Mouse (Mus musculus) stomach, postnatal 0 days (tissue): Measurements from ENCODE around the gene Celsr2. TPM values are rescaled to one million over a fixed set of nuclear protein-coding genes. Genes with fewer than 3 reads are reported as not detected.

Source experiments
- ATAC-seq: fragments of 200-750 bp; cut with Nextera tagmentation; 2 replicates; pipeline ENCODE4 v1.8.0; 2017; ENCODE audit not compliant: low FRiP score, low TSS enrichment
- DNase-seq: peaks from one replicate; pipeline ENCODE4 v3.0.0-alpha.2; 2016; ENCODE audit warnings: low spot score
- H3K27ac ChIP-seq: fragments of 300-500 bp; sonication (generic); replicated peaks from 2 replicates; pipeline ENCODE4 v1.5.1; 2014; ENCODE audit warnings: mild to moderate bottlenecking, control low read depth
- H3K27me3 ChIP-seq: fragments of 300-500 bp; sonication (generic); 2 replicates; pipeline ENCODE4 v1.6.1; 2014; ENCODE audit warnings: low read length; ENCODE audit not compliant: control insufficient read depth, insufficient read depth
- H3K36me3 ChIP-seq: fragments of 300-500 bp; sonication (generic); 2 replicates; pipeline ENCODE4 v1.6.1; 2014; ENCODE audit warnings: low read length, mixed read lengths; ENCODE audit not compliant: control insufficient read depth, insufficient read depth
- H3K4me1 ChIP-seq: fragments of 300-500 bp; sonication (generic); replicated peaks from 2 replicates; pipeline ENCODE4 v1.6.1; 2014; ENCODE audit warnings: antibody characterized with exemption; ENCODE audit not compliant: control insufficient read depth, insufficient read depth
- H3K4me2 ChIP-seq: fragments of 300-500 bp; sonication (generic); replicated peaks from 2 replicates; pipeline ENCODE4 v1.6.1; 2014; ENCODE audit warnings: low read depth, mild to moderate bottlenecking, control low read depth, moderate library complexity
- H3K4me3 ChIP-seq: fragments of 300-500 bp; sonication (generic); 2 replicates; pipeline ENCODE4 v1.5.1; 2014; ENCODE audit warnings: low read depth, low read length, control low read depth
- H3K9ac ChIP-seq: fragments of 300-500 bp; sonication (generic); 2 replicates; pipeline ENCODE4 v1.6.1; 2014; ENCODE audit warnings: mild to moderate bottlenecking, low read length, control low read depth, mixed read lengths
- H3K9me3 ChIP-seq: fragments of 300-500 bp; sonication (generic); 2 replicates; pipeline ENCODE4 v1.6.1; 2016; ENCODE audit warnings: low read length; ENCODE audit not compliant: control insufficient read depth
- CTCF ChIP-seq: IDR thresholded peaks from 2 replicates; pipeline ENCODE4 v1.5.1; 2016; ENCODE audit warnings: antibody characterized with exemption, low read depth, mild to moderate bottlenecking, moderate library complexity
- EP300 ChIP-seq: optimal IDR thresholded peaks from 2 replicates; pipeline ENCODE3; 2016; ENCODE audit warnings: antibody characterized with exemption
- WGBS: fragments of 180-500 bp; shearing (Covaris S2); extraction: QIAGEN DNeasy Blood & Tissue Kit; methylation state at CpG from one replicate; pipeline ENCODE4 v1.1.7; 2014; 5-methylcytosine and 5-hydroxymethylcytosine counted together
- polyA plus RNA-seq: library from polyadenylated mRNA; unstranded; fragments of >200 nt; fragmentation: Nextera tagmentation; extraction: Ambion mirVana; gene quantifications from 2 replicates; pipeline ENCODE4 v1.2.1, GENCODE M21; 2015

Gene Celsr2
- polyA plus RNA-seq: 7.5 and 9.7 TPM in 2 replicates

DNA sequence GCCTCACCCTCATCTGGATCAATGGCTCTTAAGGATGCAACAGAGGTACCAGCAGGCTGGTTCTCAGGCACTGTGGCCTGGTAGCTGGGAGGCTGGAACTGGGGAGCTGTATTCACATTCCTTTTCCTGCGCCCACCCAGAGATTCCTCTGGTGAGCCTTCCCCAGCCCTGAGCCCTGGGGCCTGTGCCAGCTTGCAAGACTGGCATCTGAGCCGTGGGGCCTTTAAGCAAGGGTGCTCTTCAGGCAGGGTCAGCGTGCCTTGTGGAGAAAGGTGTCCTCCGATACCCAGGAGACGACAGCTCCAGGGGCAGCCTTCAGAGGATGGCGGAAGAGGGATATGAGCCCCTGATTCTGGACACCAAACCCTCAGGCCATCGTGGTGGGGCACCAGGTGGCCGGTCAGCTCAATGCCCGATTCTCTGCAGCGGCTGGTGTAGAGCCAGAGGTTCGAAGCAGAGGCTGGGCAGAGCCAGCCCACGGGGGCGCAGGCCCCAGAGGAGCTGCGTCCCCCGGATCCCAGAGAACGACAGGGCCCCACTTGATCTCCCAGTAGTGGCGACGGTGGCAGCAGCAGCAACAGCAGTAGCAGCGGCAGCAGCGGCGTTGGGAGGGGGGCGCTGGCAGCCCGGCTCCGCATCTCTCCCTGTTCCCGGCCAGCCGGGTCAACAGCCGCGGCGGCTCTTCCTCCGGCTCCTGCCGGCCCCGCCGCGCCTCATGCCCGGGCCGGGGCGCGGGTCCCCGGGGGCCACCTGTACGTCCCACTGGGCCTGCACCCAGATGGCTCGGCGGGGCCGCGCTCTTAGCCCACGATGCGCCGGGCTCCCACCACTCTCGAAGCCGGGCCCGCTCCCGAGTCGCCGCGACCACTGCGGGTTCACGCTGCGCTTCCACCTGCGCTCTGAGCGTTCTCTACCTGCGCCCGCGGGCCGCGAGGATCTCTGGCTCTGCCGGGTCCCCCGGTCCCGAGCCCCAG lies at the start of gene Celsr2:
Gene Celsr2 (minus strand): TSS at position 696 of the 974 bp plus-strand sequence.
- Histone ChIP-seq H3K27me3 (no peaks in the 10 kb centered on the region), H3K9me3 (no peaks in the 10 kb centered on the region), H3K4me2 (peak within 1 kb of the TSS; percentile 100), H3K4me1 (peaks cover 7% of the 10 kb centered on the region), H3K4me3 (peak within 1 kb of the TSS; percentile 61), H3K36me3 (no peaks in the 10 kb centered on the region), H3K9ac (peak within 1 kb of the TSS; percentile 76), H3K27ac (peak within 1 kb of the TSS; percentile 61)
- peak; percentile 43 for DNase-seq
- ATAC-seq: 0 out of 2 replicates have a peak, but pooled peaks have one; percentile 12
- TF ChIP-seq EP300 (no peak), CTCF (no peak)
- WGBS: 7% methylated on average over 54 of the region's 67 CpGs

- Histone ChIP-seq H3K36me3 (no peaks in the 10 kb centered on the region), H3K27ac (peak overlapping the region; percentile 53), H3K4me3 (no peak overlapping the region), H3K4me1 (no peaks in the 10 kb centered on the region), H3K4me2 (peak overlapping the region; percentile 29), H3K27me3 (no peaks in the 10 kb centered on the region), H3K9me3 (no peaks in the 10 kb centered on the region), H3K9ac (no peak overlapping the region)
- DNase-seq (peak; percentile 79), ATAC-seq (peak; percentile 94)
- TF ChIP-seq EP300 (no peak), CTCF (peak; percentile 69)
- 23% methylated on average over 10 of the region's 10 CpGs for WGBS
These were observed 43.5 kb upstream of the Celsr2 start for GRCm38 (mm10) chr3:108458866-108459265.

DNA sequence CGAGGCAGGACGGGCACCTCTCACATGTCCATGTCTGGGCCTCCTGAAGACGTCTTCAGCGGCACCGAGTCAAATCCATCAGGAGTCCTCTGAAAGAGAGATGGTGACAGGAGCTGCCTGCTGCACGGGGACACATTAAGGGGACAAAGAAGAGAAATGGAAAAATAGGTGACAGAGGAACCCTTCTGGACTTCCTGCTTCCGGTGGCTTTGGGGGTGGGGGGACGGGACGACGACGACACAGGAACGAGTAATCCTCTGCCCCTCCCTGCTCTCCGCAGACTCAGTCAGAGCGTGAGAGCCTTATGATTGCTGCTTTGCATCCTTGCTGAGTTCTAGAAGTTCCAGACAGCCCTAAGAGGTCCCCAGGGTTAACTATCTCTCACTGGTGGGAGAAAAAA lies 43.0 kb upstream of the Celsr2 start:
- no peak for TF ChIP-seq EP300
- TF ChIP-seq CTCF: no peak
- H3K9me3 ChIP-seq: no peaks in the 10 kb centered on the region
- H3K27me3 ChIP-seq: no peaks in the 10 kb centered on the region
- no peaks in the 10 kb centered on the region for H3K36me3 ChIP-seq
- peak overlapping the region; percentile 53; the same call in 1 of the 2 replicates for H3K27ac ChIP-seq
- H3K4me3 ChIP-seq: no peak overlapping the region
- WGBS: 44% methylated on average over 14 of the region's 14 CpGs
- no peaks in the 10 kb centered on the region for H3K4me1 ChIP-seq
- H3K9ac ChIP-seq: no peak overlapping the region
- H3K4me2 ChIP-seq: peak overlapping the region; percentile 29
- DNase-seq (no peak), ATAC-seq (0 out of 2 replicates have a peak, but pooled peaks have one; percentile 25)

GRCm38 (mm10) chr3:108454172-108454571 lies 38.8 kb upstream of the Celsr2 start:
- DNase-seq (no peak), ATAC-seq (no peak)
- H3K36me3 ChIP-seq: no peaks in the 10 kb centered on the region
- no peaks in the 10 kb centered on the region for H3K4me1 ChIP-seq
- H3K4me3 ChIP-seq: no peak overlapping the region
- no peak overlapping the region for H3K27ac ChIP-seq
- no peak overlapping the region for H3K9ac ChIP-seq
- WGBS: 71% methylated on average over 1 of the region's 1 CpGs
- H3K9me3 ChIP-seq: no peaks in the 10 kb centered on the region
- TF ChIP-seq CTCF: no peak
- TF ChIP-seq EP300: no peak
- no peak overlapping the region for H3K4me2 ChIP-seq
- H3K27me3 ChIP-seq: no peaks in the 10 kb centered on the region

DNA sequence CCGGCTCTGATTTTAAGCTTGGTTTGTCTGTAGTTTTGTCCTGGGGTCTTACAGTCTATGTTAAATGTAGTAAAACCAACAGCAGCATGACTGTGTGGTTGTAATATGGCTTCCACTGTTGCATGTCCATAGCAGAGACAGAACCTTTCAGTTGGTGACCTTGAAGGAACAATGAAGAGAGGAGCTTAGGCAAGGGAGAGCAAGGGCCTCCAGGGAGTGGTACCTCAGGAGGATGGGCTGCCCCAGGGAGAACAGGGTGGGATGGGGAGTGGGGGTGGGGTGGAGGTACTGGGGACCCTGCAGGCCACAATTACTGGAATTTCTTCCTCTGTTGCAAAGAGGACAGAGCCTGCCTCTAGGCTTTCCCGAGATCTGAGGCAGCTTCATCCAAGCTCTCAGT lies 36.6 kb upstream of the Celsr2 start:
- Histone ChIP-seq H3K27me3 (no peaks in the 10 kb centered on the region), H3K4me3 (no peak overlapping the region), H3K27ac (no peak overlapping the region), H3K9me3 (no peaks in the 10 kb centered on the region), H3K4me1 (no peaks in the 10 kb centered on the region), H3K4me2 (no peak overlapping the region), H3K36me3 (no peaks in the 10 kb centered on the region), H3K9ac (no peak overlapping the region)
- TF ChIP-seq EP300: no peak
- no peak for TF ChIP-seq CTCF
- ATAC-seq (no peak), DNase-seq (no peak)
- 88% methylated on average over 2 of the region's 2 CpGs for WGBS

GRCm38 (mm10) chr3:108445366-108445705 lies 30.0 kb upstream of the Celsr2 start:
- DNase-seq (no peak), ATAC-seq (peak; percentile 2; the same call in 1 of the 2 replicates)
- Histone ChIP-seq H3K9me3 (no peaks in the 10 kb centered on the region), H3K27ac (peak overlapping the region; percentile 87), H3K4me2 (peak overlapping the region; percentile 82), H3K4me3 (peak overlapping the region; percentile 85), H3K27me3 (no peaks in the 10 kb centered on the region), H3K36me3 (0 out of 2 replicates have a peak, but pooled peaks cover 3% of the 10 kb centered on the region), H3K9ac (peak overlapping the region; percentile 81), H3K4me1 (0 out of 2 replicates have a peak, but pooled peaks cover 3% of the 10 kb centered on the region)
- WGBS: 13% methylated on average over 6 of the region's 6 CpGs
- TF ChIP-seq CTCF (no peak), EP300 (no peak)
